In genomic region chr19:46804751-46805150, GRCm38 (mm10) we compare ENCODE assay signal across 10 mouse cellular contexts. TPM values are rescaled to one million over a fixed set of nuclear protein-coding genes. Genes with fewer than 3 reads are reported as not detected.
DNase-seq lines count a peak whose midpoint lies in the region; ATAC-seq and TF ChIP-seq lines count a peak whose summit lies in the region.
"Had no signal": no experiment of that assay in that cellular context is flagged by ENCODE, and none has a peak within 500 bp of the region (broad histone marks: within the 10 kb centered on the region; RNA-seq: fewer than 3 reads in every experiment).

No protein-coding gene starts in this region.

- ATAC-seq in kidney, postnatal 0 days (replicated peaks; ENCODE audit: low FRiP score, low read depth) = no peak
- no peak for ATAC-seq in midbrain, embryonic 14.5 days (ENCODE audit: low FRiP score, low TSS enrichment)
- ATAC-seq in neural tube, embryonic 15.5 days (ENCODE audit: low FRiP score) = no peak

- H3K4me2 ChIP-seq in kidney, postnatal 0 days (ENCODE audit: low read length) = no peak overlapping the region
- H3K4me2 ChIP-seq in midbrain, embryonic 14.5 days (ENCODE audit: low read length) = no peak overlapping the region
- H3K4me2 ChIP-seq in neural tube, embryonic 15.5 days = no peak overlapping the region
- H3K4me2 ChIP-seq: embryonic facial prominence, embryonic 13.5 days; heart, embryonic 15.5 days; limb, embryonic 12.5 days had no signal

- no peak overlapping the region for H3K9ac ChIP-seq in kidney, postnatal 0 days (ENCODE audit: low read depth, low read length)
- no peak overlapping the region for H3K9ac ChIP-seq in midbrain, embryonic 14.5 days (replicated peaks; ENCODE audit: low read length)
- no peak overlapping the region for H3K9ac ChIP-seq in neural tube, embryonic 15.5 days (replicated peaks)
- H3K9ac ChIP-seq: embryonic facial prominence, embryonic 13.5 days; heart, embryonic 15.5 days; limb, embryonic 12.5 days had no signal

- no peak overlapping the region for H3K4me3 ChIP-seq in kidney, postnatal 0 days (replicated peaks; ENCODE audit: low read depth, low read length)
- no peak overlapping the region for H3K4me3 ChIP-seq in cerebellum, adult 2 months (replicated peaks; ENCODE audit: insufficient read depth, low read depth, low read length)
- H3K4me3 ChIP-seq in midbrain, embryonic 14.5 days (replicated peaks; ENCODE audit: low read depth, low read length) = no peak overlapping the region
- no peak overlapping the region for H3K4me3 ChIP-seq in neural tube, embryonic 15.5 days (replicated peaks)
- H3K4me3 ChIP-seq: embryonic facial prominence, embryonic 13.5 days; heart, embryonic 15.5 days; limb, embryonic 12.5 days had no signal

- no peak overlapping the region for H3K27ac ChIP-seq in kidney, postnatal 0 days
- H3K27ac ChIP-seq in cerebellum, adult 2 months (ENCODE audit: insufficient read depth, low read length) = no peak overlapping the region
- H3K27ac ChIP-seq in midbrain, embryonic 14.5 days (replicated peaks; ENCODE audit: low read depth, low read length) = no peak overlapping the region
- H3K27ac ChIP-seq in neural tube, embryonic 15.5 days (replicated peaks) = no peak overlapping the region
- H3K27ac ChIP-seq: embryonic facial prominence, embryonic 13.5 days; heart, embryonic 15.5 days; limb, embryonic 12.5 days had no signal

- no peak for DNase-seq in kidney, postnatal 0 days (ENCODE audit: low spot score)
- DNase-seq in kidney, postnatal 36 days = no peak
- DNase-seq in Muller cell, postnatal 12 days (ENCODE audit: inconsistent ontology term) = peak; percentile 26
- peak; percentile 51 to 79 for DNase-seq in cerebellum, adult 2 months
- DNase-seq in lung, postnatal 25 days (ENCODE audit: low spot score) = peak; percentile 69
- DNase-seq in midbrain, embryonic 14.5 days = no peak

- no peaks in the 10 kb centered on the region for H3K9me3 ChIP-seq in kidney, postnatal 0 days (replicated peaks; ENCODE audit: low read length)
- H3K9me3 ChIP-seq in midbrain, embryonic 14.5 days (ENCODE audit: control insufficient read depth, low read length) = no peaks in the 10 kb centered on the region
- no peaks in the 10 kb centered on the region for H3K9me3 ChIP-seq in neural tube, embryonic 15.5 days (replicated peaks)
- H3K9me3 ChIP-seq: embryonic facial prominence, embryonic 13.5 days; heart, embryonic 15.5 days; limb, embryonic 12.5 days had no signal

- no peaks in the 10 kb centered on the region for H3K27me3 ChIP-seq in kidney, postnatal 0 days (ENCODE audit: insufficient read depth, low read length)
- H3K27me3 ChIP-seq in cerebellum, adult 2 months (ENCODE audit: control insufficient read depth, insufficient read depth, low read length) = no peaks in the 10 kb centered on the region
- H3K27me3 ChIP-seq in midbrain, embryonic 14.5 days (ENCODE audit: control insufficient read depth, insufficient read depth, low read length) = no peaks in the 10 kb centered on the region
- no peaks in the 10 kb centered on the region for H3K27me3 ChIP-seq in neural tube, embryonic 15.5 days (replicated peaks)
- H3K27me3 ChIP-seq: embryonic facial prominence, embryonic 13.5 days; heart, embryonic 15.5 days; limb, embryonic 12.5 days had no signal

- TF ChIP-seq CTCF in kidney, postnatal 0 days (IDR thresholded peaks at IDR 0.05; ENCODE audit: low read depth) = peak; percentile 26; the same call in 1 of the 2 replicates
- peak; percentile 11; the same call in 1 of the 2 replicates for TF ChIP-seq CTCF in cerebellum, adult 2 months (IDR thresholded peaks at IDR 0.05; ENCODE audit: borderline replicate concordance, insufficient read depth, low read depth, low read length)

- WGBS in kidney, postnatal 0 days = 93% methylated on average over 6 of the region's 6 CpGs
- 18% methylated on average over 6 of the region's 6 CpGs for WGBS in cerebellum, adult 2 months
- 94% methylated on average over 6 of the region's 6 CpGs for WGBS in midbrain, embryonic 14.5 days
- WGBS in neural tube, embryonic 15.5 days = 93% methylated on average over 6 of the region's 6 CpGs

- H3K4me1 ChIP-seq in kidney, postnatal 0 days (replicated peaks; ENCODE audit: insufficient read depth, low read length) = no peaks in the 10 kb centered on the region
- H3K4me1 ChIP-seq in cerebellum, adult 2 months (ENCODE audit: control insufficient read depth, insufficient read depth, low read length) = peaks cover 17% of the 10 kb centered on the region
- H3K4me1 ChIP-seq in midbrain, embryonic 14.5 days (ENCODE audit: control insufficient read depth, insufficient read depth, low read length) = no peaks in the 10 kb centered on the region
- H3K4me1 ChIP-seq in neural tube, embryonic 15.5 days = peaks cover 3% of the 10 kb centered on the region; the same call in 1 of the 2 replicates
- H3K4me1 ChIP-seq: limb, embryonic 12.5 days had no signal

- no peak for TF ChIP-seq POLR2A in cerebellum, adult 2 months (IDR thresholded peaks at IDR 0.05; ENCODE audit: borderline replicate concordance, insufficient read depth, low read length)

- no peaks in the 10 kb centered on the region for H3K36me3 ChIP-seq in kidney, postnatal 0 days (ENCODE audit: insufficient read depth, low read length)
- H3K36me3 ChIP-seq in midbrain, embryonic 14.5 days (ENCODE audit: control insufficient read depth, insufficient read depth, low read length) = no peaks in the 10 kb centered on the region
- H3K36me3 ChIP-seq in neural tube, embryonic 15.5 days = no peaks in the 10 kb centered on the region
- H3K36me3 ChIP-seq: embryonic facial prominence, embryonic 13.5 days; heart, embryonic 15.5 days; limb, embryonic 12.5 days had no signal

RNA-seq across cellular contexts. Expression of gene Cnnm2, which starts 43.4 kb away (rescaled TPM):
- polyA plus RNA-seq in kidney, postnatal 0 days (2015; fragmentation: Nextera tagmentation; extraction: Ambion mirVana) = 11.0 and 12.0 TPM in 2 replicates
- 31.2 and 31.4 TPM in 2 replicates for polyA plus RNA-seq in cerebellum, adult 2 months (2012; rRNA removed)
- 7.9 and 8.1 TPM in 2 replicates for polyA plus RNA-seq in midbrain, embryonic 14.5 days (2014; fragmentation: Nextera tagmentation; extraction: Ambion mirVana)
- polyA plus RNA-seq in neural tube, embryonic 15.5 days (2015; fragmentation: Nextera tagmentation; extraction: Ambion mirVana) = 7.8 and 8.2 TPM in 2 replicates

Comparison
In these comparisons a context has a peak if more than half of its experiments do, and no peak if none do; other contexts are left out.
1. DNase-seq: peak in Muller cell, postnatal 12 days (single experiment), cerebellum, adult 2 months (2 of 2) and lung, postnatal 25 days (single experiment); none in kidney, postnatal 0 days (single experiment), kidney, postnatal 36 days (0 of 2) and midbrain, embryonic 14.5 days (single experiment).